Mouse (Mus musculus) liver, adult (tissue): ENCODE data around the gene Pax5.

Experiments used
- GATA4 ChIP-seq: IDR thresholded peaks from 2 replicates; pipeline ENCODE4 v1.6.1; 2014; ENCODE audit warnings: mild to moderate bottlenecking, low read length; ENCODE audit not compliant: insufficient replicate concordance

The Pax5 gene

GRCm38 (mm10) chr4:44557815-44558563 is 152.3 kb downstream of the Pax5 start:
- TF ChIP-seq GATA4: no peak

GRCm38 (mm10) chr4:44556586-44557281 is 153.6 kb downstream of the Pax5 start:
- TF ChIP-seq GATA4: no peak

- no peak for TF ChIP-seq GATA4
Observed at GRCm38 (mm10) chr4:44555576-44555975, 154.7 kb downstream of the Pax5 start.

GRCm38 (mm10) chr4:44551470-44551869 is 158.8 kb downstream of the Pax5 start:
- no peak for TF ChIP-seq GATA4

GRCm38 (mm10) chr4:44549029-44549428 is 161.3 kb downstream of the Pax5 start:
- no peak for TF ChIP-seq GATA4

GRCm38 (mm10) chr4:44545669-44546068 is 164.6 kb downstream of the Pax5 start:
- TF ChIP-seq GATA4: no peak

- no peak for TF ChIP-seq GATA4
Observed at GRCm38 (mm10) chr4:44544495-44544894, 165.8 kb downstream of the Pax5 start.

GRCm38 (mm10) chr4:44543880-44544279 is 166.4 kb downstream of the Pax5 start:
- no peak for TF ChIP-seq GATA4

- TF ChIP-seq GATA4: no peak
Observed at GRCm38 (mm10) chr4:44542101-44542500, 168.2 kb downstream of the Pax5 start.

- no peak for TF ChIP-seq GATA4
Observed at GRCm38 (mm10) chr4:44538488-44538887, 171.8 kb downstream of the Pax5 start.

- no peak for TF ChIP-seq GATA4
Observed at GRCm38 (mm10) chr4:44536794-44537193, 173.5 kb downstream of the Pax5 start.

- TF ChIP-seq GATA4: no peak
Observed at GRCm38 (mm10) chr4:44535646-44536045, 174.6 kb downstream of the Pax5 start.

- no peak for TF ChIP-seq GATA4
Observed at GRCm38 (mm10) chr4:44533286-44533685, 177.0 kb downstream of the Pax5 start.

GRCm38 (mm10) chr4:44532731-44533130 is 177.6 kb downstream of the Pax5 start:
- no peak for TF ChIP-seq GATA4

- no peak for TF ChIP-seq GATA4
Observed at GRCm38 (mm10) chr4:44525336-44525735, 185.0 kb downstream of the Pax5 start.

GRCm38 (mm10) chr4:44518923-44519322 is 191.4 kb downstream of the Pax5 start:
- TF ChIP-seq GATA4: no peak
